Mouse (Mus musculus) lung, postnatal 14 days (tissue): ENCODE measurements around the gene Cacng1.
A peak's percentile ranks its signal among the peaks of the same experiment; 100 is the strongest.

ENCODE experiments used
- DNase-seq: peaks from one replicate; pipeline ENCODE4 v3.0.0; 2021

The Cacng1 gene

DNA sequence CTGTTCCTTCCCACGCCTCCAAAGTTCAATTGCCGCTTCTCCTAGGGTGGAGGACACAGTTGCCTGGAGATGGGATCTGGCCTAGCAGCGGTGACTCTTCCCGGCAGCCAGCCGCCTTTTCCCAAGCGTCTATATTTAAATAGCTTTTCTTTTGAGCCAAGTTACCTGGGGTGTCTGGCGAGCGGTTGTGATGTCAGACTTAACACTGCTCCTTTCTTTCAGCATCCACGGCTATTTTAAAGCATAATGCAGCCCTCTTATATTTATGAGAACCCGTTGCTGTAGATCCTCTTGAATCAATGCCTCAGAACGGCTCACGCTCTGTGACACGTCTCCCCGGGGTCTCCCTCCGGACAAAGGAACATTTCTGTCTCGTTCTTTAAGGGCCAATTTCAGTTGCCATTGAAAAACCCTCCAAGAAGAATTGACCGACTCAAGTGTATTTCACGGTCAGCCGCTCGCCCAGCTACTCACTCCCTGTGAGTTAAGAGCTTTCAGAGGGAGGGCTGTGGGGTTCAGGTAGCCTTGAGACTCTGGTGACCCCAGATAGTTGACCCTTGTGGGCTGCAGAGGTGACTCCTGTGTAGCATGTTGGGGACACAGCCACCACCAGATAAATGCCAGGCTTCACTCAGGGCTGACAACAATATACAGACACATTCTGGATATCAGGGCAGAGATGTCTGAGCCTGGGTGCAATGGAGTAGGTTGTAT is 8.3 kb downstream of the Cacng1 start:
- DNase-seq = no peak

- DNase-seq = peak; percentile 49
These were observed 10.7 kb downstream of the Cacng1 start for GRCm38 (mm10) chr11:107705476-107706074.

DNA sequence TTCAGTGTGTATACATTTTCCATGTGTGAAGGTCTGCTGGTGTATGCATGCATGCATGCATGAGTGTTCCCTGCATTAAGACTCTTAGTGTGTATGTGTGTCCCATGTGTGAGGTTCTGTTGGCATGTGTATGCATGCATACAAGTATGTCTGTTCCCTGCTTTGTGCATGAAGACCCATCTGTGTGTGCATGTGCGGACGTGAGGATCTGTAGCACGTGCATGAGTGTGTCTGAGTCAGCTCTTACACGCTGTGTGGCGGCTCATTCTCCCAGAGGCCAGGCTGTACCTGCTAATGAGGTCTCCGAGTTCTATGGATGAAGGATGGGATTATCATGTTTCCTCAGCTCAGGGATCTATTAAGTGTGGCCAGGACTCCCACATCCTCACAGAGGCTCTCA is 11.3 kb downstream of the Cacng1 start:
- DNase-seq = no peak

GRCm38 (mm10) chr11:107703272-107704134 is 12.8 kb downstream of the Cacng1 start:
- DNase-seq = no peak

GRCm38 (mm10) chr11:107699967-107700366 is 16.4 kb downstream of the Cacng1 start:
- DNase-seq = no peak

DNA sequence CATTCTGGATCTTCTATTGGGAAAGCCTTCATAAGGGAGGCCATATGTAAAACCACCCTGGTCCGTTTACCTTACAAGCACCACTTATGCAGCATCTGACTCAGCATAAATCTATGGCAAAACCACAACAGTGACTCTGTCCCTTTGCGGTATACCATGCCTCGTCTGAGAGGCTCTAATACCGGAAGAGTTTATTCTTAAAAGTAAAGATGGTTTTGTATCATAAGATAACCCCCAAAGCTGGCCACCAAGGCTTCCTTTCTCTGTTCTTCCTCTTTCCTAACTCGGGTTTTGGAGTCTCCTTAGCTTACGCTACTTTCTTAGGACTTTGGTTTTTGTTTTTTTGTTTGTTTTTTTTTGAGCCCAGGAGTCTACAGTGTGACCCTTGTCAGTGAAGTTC is 23.0 kb downstream of the Cacng1 start:
- DNase-seq = no peak

GRCm38 (mm10) chr11:107691569-107691968 is 24.8 kb downstream of the Cacng1 start:
- DNase-seq = no peak

DNA sequence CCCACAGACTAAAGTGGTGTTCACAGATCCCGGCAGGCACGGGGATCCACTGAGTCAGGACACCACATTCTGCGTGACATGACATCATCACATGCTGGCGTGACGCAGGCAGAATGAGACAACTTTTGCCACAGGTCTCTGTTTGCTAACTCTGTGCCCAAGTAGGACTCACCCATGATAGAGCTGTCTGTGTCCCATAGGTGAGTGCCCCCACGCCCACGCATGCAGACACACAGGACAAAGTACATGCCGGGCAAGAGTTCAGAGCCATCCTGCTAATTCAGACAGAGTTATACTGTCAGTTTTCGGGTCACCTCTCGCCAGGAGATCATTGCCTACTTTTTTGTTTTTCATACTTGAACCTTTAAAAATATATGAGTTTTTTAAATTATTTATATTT is 27.8 kb downstream of the Cacng1 start:
- DNase-seq = no peak

- DNase-seq = no peak
These were observed 30.0 kb downstream of the Cacng1 start for GRCm38 (mm10) chr11:107686290-107686689.

DNA sequence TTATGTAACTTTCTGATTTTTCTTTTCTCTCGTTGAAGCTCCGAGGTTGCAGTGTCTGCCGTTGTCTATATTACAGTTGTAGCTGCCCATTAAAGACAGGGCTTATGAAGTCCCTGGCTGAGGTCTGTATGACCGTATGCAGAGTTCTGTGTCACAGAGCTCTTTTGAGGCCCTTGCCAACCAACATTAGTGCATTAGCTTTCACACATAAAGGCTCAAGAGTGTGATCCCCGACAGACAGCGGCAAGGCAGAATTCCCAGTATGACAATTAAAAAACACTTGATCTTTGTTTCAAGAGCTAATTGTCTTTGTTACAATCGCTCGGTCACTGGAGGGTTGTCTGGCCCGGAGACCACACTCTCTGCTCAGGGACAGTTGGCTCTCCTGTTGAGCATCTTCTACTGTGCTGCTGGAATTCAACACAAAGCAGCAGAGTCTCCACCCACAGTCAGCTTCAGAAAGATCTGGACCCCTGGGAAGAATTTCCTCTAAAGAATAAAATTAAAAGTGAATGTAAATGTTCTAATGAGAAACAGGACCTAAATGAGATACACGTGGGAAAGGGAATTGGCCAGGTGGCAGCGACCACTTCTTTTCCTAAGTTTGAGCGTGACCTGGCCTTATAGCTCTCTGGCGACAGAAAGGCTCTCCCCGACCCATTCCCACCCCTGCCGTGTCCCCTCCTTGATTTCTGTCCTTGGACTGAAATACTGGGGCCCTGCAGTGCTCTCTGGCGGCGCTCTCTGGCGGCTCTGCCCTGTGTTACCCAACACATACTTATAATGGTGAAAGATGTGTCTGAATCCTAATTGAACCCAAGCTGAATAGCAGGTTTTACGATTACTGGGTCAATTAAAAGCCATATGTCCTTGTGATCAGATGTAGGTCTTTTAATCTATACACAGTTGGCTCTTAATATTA is 32.5 kb downstream of the Cacng1 start:
- DNase-seq = no peak

DNA sequence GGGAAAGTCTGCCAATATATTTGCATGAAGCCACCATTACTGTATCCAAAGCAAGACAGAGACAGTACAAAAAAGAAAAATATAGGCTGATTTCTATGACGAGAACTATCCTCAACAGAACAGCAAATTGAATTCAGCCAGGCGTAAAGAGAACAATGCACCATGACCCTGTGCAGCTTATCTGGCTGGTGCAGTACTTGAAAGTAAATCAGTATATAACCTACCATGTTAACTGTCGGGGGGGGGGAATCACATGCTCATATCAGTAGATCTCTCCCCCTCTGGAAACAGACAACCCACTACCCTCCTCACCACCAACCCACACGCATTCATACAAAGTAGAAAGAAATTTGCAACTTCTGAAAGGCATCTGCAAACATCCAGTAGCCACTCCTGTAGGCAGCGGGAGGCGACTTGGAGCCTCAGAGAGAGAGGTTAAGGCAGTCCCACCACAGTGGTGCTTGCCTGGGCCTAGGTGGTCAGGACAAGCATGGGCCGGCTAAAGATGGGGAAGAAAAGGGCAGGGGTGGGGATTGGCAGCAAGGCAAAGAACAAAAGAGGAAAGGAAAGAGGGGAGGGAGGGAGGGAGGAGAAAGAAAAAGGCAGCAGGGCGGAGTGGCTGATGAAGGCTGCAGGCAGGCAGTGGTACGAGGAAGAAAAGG is 33.5 kb downstream of the Cacng1 start:
- DNase-seq = no peak

- DNase-seq = no peak
These were observed 39.9 kb downstream of the Cacng1 start for GRCm38 (mm10) chr11:107676207-107676940.

- DNase-seq = no peak
These were observed 41.1 kb downstream of the Cacng1 start for GRCm38 (mm10) chr11:107675246-107675645.

DNA sequence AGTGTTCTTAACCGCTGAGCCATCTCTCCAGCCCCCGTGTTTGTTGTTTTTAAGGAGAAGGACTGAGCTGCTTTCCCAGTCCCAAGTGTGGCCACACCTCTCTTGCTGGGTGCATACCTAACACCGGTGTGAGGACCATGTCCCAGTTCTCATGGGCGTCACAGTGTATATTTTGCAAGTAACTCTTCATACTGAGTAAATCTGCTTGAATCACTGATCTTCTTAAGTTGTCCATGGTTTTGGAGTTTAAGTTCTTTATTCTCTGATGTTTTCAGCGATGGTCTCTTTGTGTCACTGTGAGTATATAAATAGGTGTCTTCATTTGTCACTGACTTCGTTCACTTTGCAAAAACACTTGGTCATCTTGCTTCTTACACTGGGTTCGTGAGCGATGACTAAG is 41.7 kb downstream of the Cacng1 start:
- DNase-seq = no peak

GRCm38 (mm10) chr11:107674006-107674405 is 42.3 kb downstream of the Cacng1 start:
- DNase-seq = no peak

DNA sequence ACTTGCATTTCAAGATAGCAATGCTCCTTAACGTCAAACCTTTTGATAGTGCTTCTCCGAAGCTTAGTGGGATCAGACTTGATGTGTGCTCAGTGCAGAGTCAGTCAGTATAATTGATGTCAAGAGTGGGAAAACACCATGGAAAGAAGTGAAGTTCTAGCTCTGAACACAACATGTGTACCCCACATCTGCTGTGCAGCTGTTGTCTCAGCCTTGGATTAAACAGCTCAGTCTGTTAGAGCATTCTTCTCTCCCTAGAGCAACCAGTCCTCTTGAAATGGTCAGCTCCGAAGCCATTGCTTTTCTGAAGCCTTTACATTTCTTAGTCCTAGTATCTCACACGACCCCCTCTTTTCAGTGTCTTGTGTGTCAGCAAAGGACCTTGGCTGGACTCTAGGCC is 47.3 kb downstream of the Cacng1 start:
- no peak for DNase-seq

GRCm38 (mm10) chr11:107668223-107668622 is 48.1 kb downstream of the Cacng1 start:
- DNase-seq = no peak

DNA sequence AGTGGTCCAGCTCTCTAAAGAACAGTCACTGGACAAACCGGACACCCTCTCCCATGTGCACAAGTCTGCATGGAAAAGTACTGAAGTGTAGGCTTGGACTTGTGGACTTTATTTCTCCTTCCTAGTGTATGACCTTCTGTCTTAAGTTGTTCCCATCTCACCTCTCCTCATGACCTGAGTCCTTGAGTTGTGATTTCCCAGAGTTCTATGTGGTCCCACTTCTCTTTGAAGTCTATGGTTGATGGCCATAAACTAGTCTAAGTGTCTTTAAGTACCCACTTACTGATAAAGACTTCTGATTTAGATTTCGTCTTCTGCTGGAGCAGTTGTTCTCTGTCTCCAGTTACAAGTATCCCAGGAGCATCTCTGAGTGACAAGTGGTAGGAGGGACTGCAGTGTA is 48.8 kb downstream of the Cacng1 start:
- DNase-seq = no peak

GRCm38 (mm10) chr11:107662666-107663065 is 53.7 kb downstream of the Cacng1 start:
- DNase-seq = no peak

DNA sequence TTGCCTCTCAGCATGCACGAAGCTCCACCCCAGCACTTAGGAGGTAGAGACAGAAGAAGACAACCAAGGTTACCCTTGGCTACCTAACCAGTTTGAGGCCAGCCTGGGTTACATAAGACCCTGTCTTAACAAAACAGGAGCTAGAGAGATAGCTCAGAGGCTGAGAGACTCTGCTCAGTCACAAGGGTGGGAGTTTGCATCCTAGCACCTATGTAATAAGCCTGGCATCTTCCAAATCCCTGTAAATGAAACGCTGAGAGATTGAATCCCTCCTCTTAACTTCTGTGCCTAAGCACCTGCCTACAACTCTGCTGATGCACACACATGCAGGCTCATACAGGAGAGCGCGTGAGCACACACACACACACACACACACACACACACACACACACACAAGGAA is 55.9 kb downstream of the Cacng1 start:
- no peak for DNase-seq

- DNase-seq = no peak
These were observed 59.2 kb downstream of the Cacng1 start for GRCm38 (mm10) chr11:107657117-107657516.
